Mouse (Mus musculus) layer of hippocampus, postnatal 14 days (tissue): ENCODE measurements around the gene Vwa2. TPM values are rescaled to one million over a fixed set of nuclear protein-coding genes. Genes with fewer than 3 reads are reported as not detected.

ENCODE experiments used
- DNase-seq, 2 experiments: peaks; one replicate each; pipeline ENCODE4 v3.0.0; 2021 to 2022; ENCODE audit warnings: low spot score in 2 of 2, mixed read lengths in 1 of 2
- long read RNA-seq, 2 experiments: library from polyadenylated mRNA; stranded (forward); transcript quantifications; one replicate each; pipeline ENCODE4 v2.0.0; 2021
- total RNA-seq, 2 experiments: library from RNA; stranded (reverse); gene quantifications; 2 replicates each; pipeline ENCODE4 v1.2.3; 2021

Gene Vwa2
- under 1 TPM; 0.19 to 0.28 TPM for total RNA-seq
- long read RNA-seq, experiment 1, result 0 reads
- long read RNA-seq, experiment 2, result 0 reads

DNA sequence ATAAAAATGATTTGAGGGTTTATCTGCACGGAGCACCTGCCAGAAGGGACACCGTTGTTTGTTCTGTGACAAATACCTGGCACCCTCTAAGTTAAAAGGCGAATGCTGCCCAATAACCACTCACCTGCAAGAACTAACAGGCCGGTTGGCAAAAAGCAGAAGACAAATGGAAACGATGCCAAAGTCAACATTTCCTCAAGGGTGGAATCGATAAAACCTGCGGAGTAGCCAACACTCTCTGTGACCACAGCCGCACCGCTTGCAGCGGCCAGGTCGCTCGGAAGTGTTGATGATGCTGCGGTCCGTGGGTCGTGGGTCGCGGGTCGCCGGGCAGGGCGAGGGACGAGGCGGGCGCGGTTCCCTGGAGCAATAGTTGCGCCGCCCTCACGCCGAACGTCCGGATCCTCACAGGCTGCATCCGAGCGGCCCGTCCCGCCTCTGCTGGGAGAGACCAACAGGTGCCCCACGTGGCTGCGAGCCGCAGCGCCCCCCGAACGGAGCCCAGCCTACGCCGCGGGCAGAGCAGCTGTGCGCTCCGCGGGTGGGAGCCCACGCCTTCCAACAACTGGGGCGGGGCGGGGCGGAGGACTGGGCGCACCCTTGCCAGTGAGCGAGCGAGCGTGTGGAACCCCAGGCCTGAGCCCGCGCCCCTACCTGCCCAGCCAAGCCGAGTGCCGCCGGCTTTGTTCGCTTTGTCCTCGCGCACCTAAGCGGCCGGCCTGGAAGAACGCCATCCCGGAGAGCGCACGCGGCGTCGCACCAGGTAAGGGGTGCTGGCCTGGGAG lies at the start of gene Vwa2:
TSS of gene Vwa2 (plus strand) at position 434 of the 785 bp plus-strand sequence.
- DNase-seq, result no peak

DNA sequence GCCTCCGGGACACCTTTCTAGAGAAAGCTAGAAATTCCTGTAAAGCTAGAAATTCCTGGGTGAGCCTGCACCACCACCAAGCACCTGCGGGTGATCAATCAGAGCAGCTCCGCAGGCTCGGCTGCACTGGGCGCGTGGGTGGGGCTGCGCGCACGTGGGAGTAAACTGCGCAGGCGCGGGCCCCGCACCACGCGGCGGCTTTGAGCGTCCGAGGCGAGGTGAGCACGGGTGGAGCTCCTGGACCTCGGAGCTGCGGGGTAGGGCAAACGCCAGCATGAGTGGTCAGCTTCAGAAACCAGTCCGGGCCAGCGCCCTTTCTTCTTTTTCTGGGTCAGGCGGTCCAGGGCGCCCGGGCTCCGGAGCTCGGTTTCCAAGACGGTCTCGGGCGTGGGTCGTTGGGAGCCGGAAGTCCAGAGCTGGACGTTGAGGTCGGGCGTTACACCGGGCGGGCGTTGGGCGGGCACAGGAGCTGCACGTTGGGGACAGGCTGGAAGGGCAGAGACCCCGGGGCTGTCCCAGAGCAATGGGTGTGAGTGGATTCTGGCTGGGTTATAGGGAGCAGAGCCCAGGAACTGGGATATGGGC lies 47.9 kb upstream of the Vwa2 start, which contains the start of gene Tdrd1:
TSS of gene Tdrd1 (plus strand) at position 163 of the 585 bp plus-strand sequence.
- DNase-seq, result no peak

DNA sequence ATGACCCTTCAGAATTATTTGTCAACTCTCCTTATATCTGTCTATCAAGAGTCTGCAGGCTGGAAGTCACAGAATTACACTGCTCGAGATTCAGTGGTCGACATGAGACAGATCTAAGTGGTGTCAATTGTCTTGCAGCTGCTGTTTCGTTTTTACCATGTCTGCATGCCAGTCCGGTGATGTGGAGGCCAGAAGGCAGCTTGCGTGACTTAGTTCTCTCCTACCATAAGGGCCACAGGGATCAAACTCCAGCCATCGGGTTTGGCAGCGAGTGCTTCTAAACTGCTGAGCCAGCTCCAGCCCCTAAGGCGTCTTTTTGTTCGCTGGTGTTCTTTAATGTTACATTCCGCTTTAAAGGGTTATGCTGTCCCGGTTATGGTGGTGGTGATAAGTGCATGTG lies 45.7 kb upstream of the Vwa2 start:
- no peak for DNase-seq

DNA sequence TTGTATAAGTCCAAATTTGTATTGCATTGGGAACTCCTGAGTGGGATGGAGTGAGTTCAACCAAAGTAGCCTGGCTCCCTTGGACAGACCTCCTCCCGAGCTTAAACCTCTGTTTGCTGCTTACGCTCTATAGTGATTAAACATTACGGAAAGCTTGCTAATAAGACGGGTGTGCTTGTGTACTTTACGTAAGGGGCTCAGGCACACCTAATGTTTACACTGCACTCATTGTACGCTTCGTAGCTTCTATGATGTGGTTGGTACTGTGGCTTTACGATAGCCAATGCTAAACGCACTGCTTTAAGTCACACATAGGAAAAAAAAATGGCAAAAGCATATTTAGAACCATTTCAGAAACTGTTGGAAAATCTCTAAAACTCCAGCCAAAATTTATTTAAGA lies 44.8 kb upstream of the Vwa2 start:
- DNase-seq, result no peak

DNA sequence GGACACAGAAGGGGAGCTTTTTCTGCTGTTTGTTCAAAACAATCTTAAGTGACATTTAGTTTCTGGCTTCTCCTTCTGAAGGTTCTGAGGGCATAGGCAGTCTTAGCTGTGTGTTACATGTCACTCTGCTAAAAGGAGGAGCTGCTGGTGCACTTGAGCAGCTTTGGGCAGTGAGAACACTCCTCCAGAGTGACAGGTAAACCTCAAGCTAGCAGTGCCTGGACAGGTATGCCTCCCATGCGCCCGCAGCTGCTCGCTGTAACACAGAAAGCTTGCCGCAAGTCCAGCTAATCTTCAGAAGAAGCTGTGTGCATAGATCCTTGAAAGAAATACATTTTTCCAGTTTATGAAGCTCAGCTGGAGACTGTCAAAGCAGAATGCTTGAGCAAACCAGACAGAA lies 43.9 kb upstream of the Vwa2 start:
- no peak for DNase-seq

- no peak for DNase-seq
Measured at GRCm38 (mm10) chr19:56835340-56835739, 38.7 kb upstream of the Vwa2 start.

- DNase-seq, result no peak
Measured at GRCm38 (mm10) chr19:56838942-56839706, 34.9 kb upstream of the Vwa2 start.

- DNase-seq, result no peak
Measured at GRCm38 (mm10) chr19:56842974-56843373, 31.1 kb upstream of the Vwa2 start.

GRCm38 (mm10) chr19:56852590-56852989 lies 21.5 kb upstream of the Vwa2 start:
- no peak for DNase-seq

- no peak for DNase-seq
Measured at GRCm38 (mm10) chr19:56856455-56856854, 17.6 kb upstream of the Vwa2 start.

GRCm38 (mm10) chr19:56867701-56868100 lies 6.3 kb upstream of the Vwa2 start:
- no peak for DNase-seq

DNA sequence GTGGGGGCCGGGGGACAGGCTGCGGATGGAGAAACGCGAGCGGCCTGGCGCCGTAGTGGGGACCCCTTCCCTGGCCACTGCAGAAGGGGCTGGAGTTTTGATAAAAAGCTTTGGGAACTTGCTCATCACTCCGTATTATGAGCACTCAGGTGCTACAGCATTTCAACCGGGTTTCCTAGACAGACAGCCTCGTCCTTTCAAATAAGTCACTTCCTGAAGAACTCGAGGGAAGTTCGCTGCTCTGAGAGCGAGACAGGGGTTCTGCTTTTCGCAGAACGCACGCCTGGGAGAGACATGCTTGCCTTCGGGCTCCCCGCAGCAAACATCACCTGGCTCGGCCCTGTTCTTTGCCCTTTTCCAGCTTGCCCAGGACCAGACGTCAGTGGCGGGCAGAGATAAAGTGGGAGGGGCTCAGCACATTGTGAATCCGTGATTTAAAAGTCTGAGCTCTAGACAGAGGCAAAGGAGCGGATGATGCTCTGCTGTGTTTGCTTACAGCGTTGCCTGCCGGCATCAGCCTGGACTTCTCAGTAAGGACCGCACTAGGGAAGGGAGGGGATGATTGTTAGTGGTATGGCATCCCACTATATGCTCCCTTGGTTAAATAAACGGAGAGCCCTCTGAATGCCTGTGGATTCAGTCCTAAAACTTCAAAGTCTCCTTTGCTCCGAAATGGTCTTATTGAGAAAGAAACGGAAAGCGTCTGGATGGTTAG lies 709 bp downstream of the Vwa2 start:
- DNase-seq, result no peak

GRCm38 (mm10) chr19:56877364-56877763 lies 3.3 kb downstream of the Vwa2 start:
- DNase-seq, result no peak

DNA sequence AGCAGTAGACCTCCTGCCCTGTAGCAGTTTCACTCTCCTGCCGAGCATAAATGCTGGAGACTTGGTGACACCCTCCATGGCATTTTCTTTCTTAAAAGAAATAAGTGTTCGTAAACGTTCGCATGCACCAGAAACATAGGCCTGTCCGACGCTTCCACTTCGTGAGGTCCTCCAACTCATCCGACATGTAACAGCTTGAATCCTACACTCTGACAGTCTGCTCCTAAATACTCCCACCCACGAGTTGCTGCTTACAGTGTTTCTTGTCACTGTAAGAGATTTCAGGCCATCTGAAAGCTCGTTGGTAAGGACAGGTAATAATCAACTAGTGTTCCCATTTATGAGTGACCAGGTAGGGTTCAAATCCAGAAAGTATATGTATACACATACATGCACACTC lies 13.8 kb downstream of the Vwa2 start:
- no peak for DNase-seq

DNA sequence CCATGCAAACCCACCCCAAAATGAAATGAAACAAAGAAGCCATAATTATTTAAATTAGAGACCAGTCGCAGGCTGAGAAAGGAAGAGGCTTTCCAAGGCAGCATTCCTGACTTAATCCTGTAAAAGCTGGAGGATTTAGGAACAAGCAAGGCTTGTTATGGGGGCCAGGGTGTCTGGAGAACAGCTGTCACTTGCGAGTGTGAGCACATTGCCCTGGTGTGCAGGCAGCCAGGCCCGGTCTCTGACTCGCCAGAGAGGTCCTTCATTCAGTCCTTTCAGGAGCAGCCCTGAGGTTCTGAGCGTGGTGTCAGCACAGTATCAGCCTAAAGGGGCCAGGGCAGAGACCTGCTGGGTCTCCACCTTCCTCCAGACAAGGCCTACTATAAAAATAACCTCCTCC lies 14.6 kb downstream of the Vwa2 start:
- DNase-seq, result no peak

GRCm38 (mm10) chr19:56891438-56891837 lies 17.4 kb downstream of the Vwa2 start:
- DNase-seq, result no peak

DNA sequence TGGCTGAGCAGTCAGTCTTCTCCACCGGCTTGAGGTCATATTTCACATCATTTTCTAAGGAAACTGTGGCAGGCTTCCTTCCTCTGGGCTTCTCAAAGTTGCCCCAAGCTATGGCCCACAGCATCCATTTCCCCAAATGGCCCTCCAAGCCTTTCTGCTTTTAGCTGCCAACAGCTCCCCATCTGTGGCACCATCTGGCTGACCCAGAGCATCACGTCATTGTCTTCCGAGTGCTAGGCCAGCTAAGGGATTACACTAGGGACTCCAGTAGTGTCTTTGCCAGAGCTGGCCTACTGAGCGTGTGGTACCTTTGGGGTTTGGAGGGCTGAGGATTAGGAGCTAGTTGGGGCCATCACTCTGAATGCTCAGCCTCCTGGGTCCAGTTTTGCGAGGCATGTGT lies 18.5 kb downstream of the Vwa2 start:
- no peak for DNase-seq

- DNase-seq, result no peak
Measured at GRCm38 (mm10) chr19:56893326-56893725, 19.3 kb downstream of the Vwa2 start.

DNA sequence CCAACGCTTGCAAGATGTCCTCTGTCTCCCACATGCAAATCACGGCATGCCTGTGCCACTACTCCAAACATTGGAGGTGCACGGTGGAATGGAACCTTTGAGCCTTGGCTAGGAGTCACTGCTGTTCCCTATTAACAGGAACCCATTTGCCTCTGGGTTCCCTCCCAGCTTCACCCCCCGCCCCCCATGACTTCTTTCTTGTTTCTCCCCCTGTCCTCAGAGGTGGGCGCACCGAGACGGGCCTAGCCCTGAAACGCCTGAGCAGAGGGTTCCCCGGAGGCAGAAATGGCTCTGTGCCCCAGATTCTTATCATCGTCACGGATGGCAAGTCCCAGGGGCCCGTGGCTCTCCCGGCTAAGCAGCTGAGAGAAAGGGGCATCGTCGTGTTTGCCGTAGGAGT lies 23.6 kb downstream of the Vwa2 start:
- DNase-seq, result no peak

DNA sequence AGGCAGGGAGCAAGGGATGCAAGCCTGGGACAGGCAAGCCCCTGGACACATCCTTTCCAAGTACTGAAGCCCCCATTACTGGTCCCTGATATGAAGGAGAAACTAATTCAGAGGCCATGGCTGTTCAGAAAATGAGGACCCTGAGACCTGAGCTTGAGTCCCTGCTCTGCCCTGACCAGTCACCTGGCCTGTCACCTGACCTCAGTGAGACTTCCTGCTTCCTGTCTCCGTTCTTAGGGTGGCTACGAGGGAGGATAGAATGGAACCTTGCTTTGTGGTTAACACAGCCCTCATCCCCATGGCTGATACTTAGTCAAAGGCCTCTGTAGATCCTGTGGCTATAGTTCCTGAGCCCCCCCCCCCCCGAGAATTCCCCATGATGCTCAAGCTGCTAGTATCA lies 30.0 kb downstream of the Vwa2 start:
- DNase-seq, result no peak

DNA sequence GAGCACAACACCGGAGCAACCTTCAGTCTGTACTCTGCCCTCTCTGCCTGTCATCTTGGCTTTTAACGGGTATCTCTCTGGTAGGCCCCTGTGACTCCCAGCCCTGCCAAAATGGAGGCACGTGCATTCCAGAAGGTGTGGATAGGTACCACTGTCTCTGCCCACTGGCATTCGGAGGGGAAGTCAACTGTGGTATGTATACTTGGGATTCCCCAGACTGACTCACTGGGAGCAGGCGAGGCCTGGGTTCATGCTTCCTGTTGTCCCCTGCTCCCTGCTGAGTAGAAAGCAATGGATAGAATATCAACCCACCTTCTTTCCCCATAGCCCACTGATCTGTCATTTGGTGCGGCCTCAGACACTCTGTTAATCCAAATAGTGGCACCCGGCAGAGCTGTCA lies 31.3 kb downstream of the Vwa2 start:
- no peak for DNase-seq
